Mouse (Mus musculus): ENCODE data around the gene Dock2. TPM values are rescaled to one million over a fixed set of nuclear protein-coding genes. Genes with fewer than 3 reads are reported as not detected.

Dock2 gene
- polyA plus RNA-seq, 1 experiment from 2014 or later: 2.1 TPM

- Histone ChIP-seq H3K4me1 (no peaks in the 10 kb centered on the region), H3K36me3 (no peaks in the 10 kb centered on the region), H3K4me2 (replicated peaks) (no peak overlapping the region), H3K9me3 (replicated peaks) (no peaks in the 10 kb centered on the region), H3K27me3 (no peaks in the 10 kb centered on the region), H3K4me3 (replicated peaks) (no peak overlapping the region), H3K9ac (no peak overlapping the region), H3K27ac (replicated peaks) (no peak overlapping the region)
- WGBS: 68% methylated on average over 8 of the region's 8 CpGs
- ATAC-seq (ENCODE audit: insufficient number of reproducible peaks, low FRiP score, low TSS enrichment, low read depth): no peak
Observed at GRCm38 (mm10) chr11:34782516-34783430, 919 bp downstream of the Dock2 start.

GRCm38 (mm10) chr11:34780786-34781185 is 2.9 kb downstream of the Dock2 start:
- ATAC-seq (ENCODE audit: insufficient number of reproducible peaks, low FRiP score, low TSS enrichment, low read depth): no peak
- H3K27me3 ChIP-seq: no peaks in the 10 kb centered on the region
- no peak overlapping the region for H3K4me3 ChIP-seq (replicated peaks)
- WGBS: 90% methylated on average over 2 of the region's 2 CpGs
- no peak overlapping the region for H3K4me2 ChIP-seq (replicated peaks)
- no peaks in the 10 kb centered on the region for H3K4me1 ChIP-seq
- no peaks in the 10 kb centered on the region for H3K9me3 ChIP-seq (replicated peaks)
- H3K27ac ChIP-seq (replicated peaks): no peak overlapping the region
- no peaks in the 10 kb centered on the region for H3K36me3 ChIP-seq
- no peak overlapping the region for H3K9ac ChIP-seq

GRCm38 (mm10) chr11:34779966-34780365 is 3.7 kb downstream of the Dock2 start:
- Histone ChIP-seq H3K27ac (replicated peaks) (no peak overlapping the region), H3K9ac (no peak overlapping the region), H3K4me3 (replicated peaks) (no peak overlapping the region), H3K9me3 (replicated peaks) (no peaks in the 10 kb centered on the region), H3K36me3 (no peaks in the 10 kb centered on the region), H3K4me1 (no peaks in the 10 kb centered on the region), H3K4me2 (replicated peaks) (no peak overlapping the region), H3K27me3 (no peaks in the 10 kb centered on the region)
- 87% methylated on average over 4 of the region's 4 CpGs for WGBS
- no peak for ATAC-seq (ENCODE audit: insufficient number of reproducible peaks, low FRiP score, low TSS enrichment, low read depth)

GRCm38 (mm10) chr11:34778351-34778750 is 5.3 kb downstream of the Dock2 start:
- Histone ChIP-seq H3K4me3 (replicated peaks) (no peak overlapping the region), H3K9ac (no peak overlapping the region), H3K27ac (replicated peaks) (no peak overlapping the region), H3K4me2 (replicated peaks) (no peak overlapping the region), H3K36me3 (no peaks in the 10 kb centered on the region), H3K4me1 (no peaks in the 10 kb centered on the region), H3K9me3 (replicated peaks) (no peaks in the 10 kb centered on the region), H3K27me3 (no peaks in the 10 kb centered on the region)
- WGBS: 80% methylated on average over 3 of the region's 3 CpGs
- no peak for ATAC-seq (ENCODE audit: insufficient number of reproducible peaks, low FRiP score, low TSS enrichment, low read depth)

- H3K4me2 ChIP-seq (replicated peaks): no peak overlapping the region
- no peaks in the 10 kb centered on the region for H3K36me3 ChIP-seq
- H3K4me3 ChIP-seq (replicated peaks): no peak overlapping the region
- no peak overlapping the region for H3K27ac ChIP-seq (replicated peaks)
- H3K4me1 ChIP-seq: no peaks in the 10 kb centered on the region
- no peak for ATAC-seq (ENCODE audit: insufficient number of reproducible peaks, low FRiP score, low TSS enrichment, low read depth)
- no peaks in the 10 kb centered on the region for H3K9me3 ChIP-seq (replicated peaks)
- 89% methylated on average over 4 of the region's 4 CpGs for WGBS
- no peaks in the 10 kb centered on the region for H3K27me3 ChIP-seq
- no peak overlapping the region for H3K9ac ChIP-seq
Observed at GRCm38 (mm10) chr11:34777529-34777928, 6.2 kb downstream of the Dock2 start.

- no peak overlapping the region for H3K4me2 ChIP-seq (replicated peaks)
- H3K9ac ChIP-seq: no peak overlapping the region
Observed at GRCm38 (mm10) chr11:34776054-34776453, 7.6 kb downstream of the Dock2 start.

GRCm38 (mm10) chr11:34774636-34775035 is 9.1 kb downstream of the Dock2 start:
- no peaks in the 10 kb centered on the region for H3K27me3 ChIP-seq
- no peak overlapping the region for H3K4me2 ChIP-seq (replicated peaks)
- no peaks in the 10 kb centered on the region for H3K9me3 ChIP-seq (replicated peaks)
- no peak overlapping the region for H3K4me3 ChIP-seq (replicated peaks)
- no peak overlapping the region for H3K27ac ChIP-seq (replicated peaks)
- no peak overlapping the region for H3K9ac ChIP-seq
- WGBS: 77% methylated on average over 2 of the region's 2 CpGs
- no peaks in the 10 kb centered on the region for H3K36me3 ChIP-seq
- H3K4me1 ChIP-seq: no peaks in the 10 kb centered on the region
- ATAC-seq (ENCODE audit: insufficient number of reproducible peaks, low FRiP score, low TSS enrichment, low read depth): no peak

More at GRCm38 (mm10) chr11:34776054-34776453, 7.6 kb downstream of the Dock2 start:
- no peaks in the 10 kb centered on the region for H3K36me3 ChIP-seq
- no peak overlapping the region for H3K4me3 ChIP-seq (replicated peaks)
- no peaks in the 10 kb centered on the region for H3K4me1 ChIP-seq
- no peaks in the 10 kb centered on the region for H3K9me3 ChIP-seq (replicated peaks)
- no peak for ATAC-seq (ENCODE audit: insufficient number of reproducible peaks, low FRiP score, low TSS enrichment, low read depth)
- WGBS: 89% methylated on average over 2 of the region's 2 CpGs
- no peaks in the 10 kb centered on the region for H3K27me3 ChIP-seq
- no peak overlapping the region for H3K27ac ChIP-seq (replicated peaks)

- ATAC-seq (ENCODE audit: insufficient number of reproducible peaks, low FRiP score, low TSS enrichment, low read depth): no peak
- H3K4me3 ChIP-seq (replicated peaks): no peak overlapping the region
- H3K27ac ChIP-seq (replicated peaks): no peak overlapping the region
- H3K4me1 ChIP-seq: no peaks in the 10 kb centered on the region
- no peak overlapping the region for H3K4me2 ChIP-seq (replicated peaks)
- no peaks in the 10 kb centered on the region for H3K9me3 ChIP-seq (replicated peaks)
- no peaks in the 10 kb centered on the region for H3K36me3 ChIP-seq
- WGBS: 90% methylated on average over 9 of the region's 9 CpGs
- H3K9ac ChIP-seq: no peak overlapping the region
- no peaks in the 10 kb centered on the region for H3K27me3 ChIP-seq
Observed at GRCm38 (mm10) chr11:34773304-34773895, 10.3 kb downstream of the Dock2 start.

GRCm38 (mm10) chr11:34771221-34771986 is 12.3 kb downstream of the Dock2 start:
- no peaks in the 10 kb centered on the region for H3K36me3 ChIP-seq
- no peaks in the 10 kb centered on the region for H3K4me1 ChIP-seq
- H3K4me3 ChIP-seq (replicated peaks): no peak overlapping the region
- H3K4me2 ChIP-seq (replicated peaks): no peak overlapping the region
- H3K9me3 ChIP-seq (replicated peaks): no peaks in the 10 kb centered on the region
- ATAC-seq (ENCODE audit: insufficient number of reproducible peaks, low FRiP score, low TSS enrichment, low read depth): no peak
- H3K9ac ChIP-seq: no peak overlapping the region
- H3K27me3 ChIP-seq: no peaks in the 10 kb centered on the region
- WGBS: 38% methylated on average over 12 of the region's 12 CpGs
- H3K27ac ChIP-seq (replicated peaks): no peak overlapping the region

- Histone ChIP-seq H3K9me3 (replicated peaks) (no peaks in the 10 kb centered on the region), H3K36me3 (no peaks in the 10 kb centered on the region), H3K27me3 (no peaks in the 10 kb centered on the region), H3K4me3 (replicated peaks) (no peak overlapping the region), H3K27ac (replicated peaks) (no peak overlapping the region), H3K4me2 (replicated peaks) (no peak overlapping the region), H3K4me1 (no peaks in the 10 kb centered on the region), H3K9ac (no peak overlapping the region)
- no peak for ATAC-seq (ENCODE audit: insufficient number of reproducible peaks, low FRiP score, low TSS enrichment, low read depth)
- WGBS: 24% methylated on average over 4 of the region's 4 CpGs
Observed at GRCm38 (mm10) chr11:34770666-34771065, 13.0 kb downstream of the Dock2 start.

- H3K36me3 ChIP-seq: no peaks in the 10 kb centered on the region
- H3K27me3 ChIP-seq: no peaks in the 10 kb centered on the region
- H3K9me3 ChIP-seq (replicated peaks): no peaks in the 10 kb centered on the region
- no peak for ATAC-seq (ENCODE audit: insufficient number of reproducible peaks, low FRiP score, low TSS enrichment, low read depth)
- H3K27ac ChIP-seq (replicated peaks): no peak overlapping the region
- 87% methylated on average over 8 of the region's 8 CpGs for WGBS
- H3K9ac ChIP-seq: no peak overlapping the region
- no peak overlapping the region for H3K4me3 ChIP-seq (replicated peaks)
- H3K4me2 ChIP-seq (replicated peaks): no peak overlapping the region
- no peaks in the 10 kb centered on the region for H3K4me1 ChIP-seq
Observed at GRCm38 (mm10) chr11:34769946-34770345, 13.7 kb downstream of the Dock2 start.
